Mouse (Mus musculus) ES-E14 (cell line): Measurements from ENCODE around the gene Cenpn.

Experiments
- CHD2 ChIP-seq: IDR thresholded peaks from 2 replicates; pipeline ENCODE4 v1.6.1; 2014; ENCODE audit warnings: mild to moderate bottlenecking, low read depth, low read length, inconsistent platforms
- HCFC1 ChIP-seq: IDR thresholded peaks from 2 replicates; pipeline ENCODE4 v1.6.1; 2012; ENCODE audit warnings: low read length, inconsistent platforms, borderline replicate concordance; ENCODE audit not compliant: insufficient read depth
- MAFK ChIP-seq: IDR thresholded peaks from 2 replicates; pipeline ENCODE4 v1.6.1; 2014; ENCODE audit warnings: mild to moderate bottlenecking, low read depth, low read length, inconsistent platforms; ENCODE audit not compliant: insufficient read depth
- ZNF384 ChIP-seq: IDR thresholded peaks from 2 replicates; pipeline ENCODE4 v1.6.1; 2012; ENCODE audit warnings: low read depth, low read length, inconsistent platforms

- TF ChIP-seq CHD2: no peak
- no peak for TF ChIP-seq HCFC1
- TF ChIP-seq ZNF384: no peak
- TF ChIP-seq MAFK: no peak
Observed at GRCm38 (mm10) chr8:116989842-116990241, 68.3 kb downstream of the Cenpn start.
